Mouse (Mus musculus) CD4-positive, CD25-positive, alpha-beta regulatory T cell (primary cell): ENCODE data around the gene Uba1y. TPM values are rescaled to one million over a fixed set of nuclear protein-coding genes. Genes with fewer than 3 reads are reported as not detected.

Experiments used
- polyA plus RNA-seq: library from polyadenylated mRNA; unstranded; fragments of 100-300 nt; shearing (Covaris generic); gene quantifications from one replicate; pipeline ENCODE4 v1.2.1, GENCODE M21; 2017

Gene Uba1y
- polyA plus RNA-seq, result not detected

GRCm38 (mm10) chrY:818396-818795, at the start of gene Uba1y:
Gene Uba1y (plus strand): TSS chrY:818649.

GRCm38 (mm10) chrY:797309-797708, 21.1 kb upstream of the Uba1y start, which contains the start of gene Zfy1:
Gene Zfy1 (minus strand): TSS chrY:797409.

Other genes starting within 250 kb of the Uba1y start
- gene Zfy1, start 21.2 kb upstream of the Uba1y start, polyA plus RNA-seq, result 0.06 TPM
- gene Kdm5d, start 79.1 kb downstream of the Uba1y start, polyA plus RNA-seq, result 44.5 TPM
- 159 TPM for gene Eif2s3y, start 191.9 kb downstream of the Uba1y start, polyA plus RNA-seq